Mouse (Mus musculus) MEL (cell line): ENCODE measurements around the gene Fjx1. TPM values are rescaled to one million over a fixed set of nuclear protein-coding genes. Genes with fewer than 3 reads are reported as not detected.

ENCODE experiments used
- DNase-seq: peaks from one replicate; pipeline ENCODE4 v3.0.0; 2011; ENCODE audit warnings: low read depth, low spot score
- H3K27ac ChIP-seq: 2 replicates; pipeline ENCODE4 v1.5.1; 2012; ENCODE audit warnings: low read depth, mild to moderate bottlenecking, control low read depth, low read length, moderate library complexity; ENCODE audit not compliant: control insufficient read depth
- H3K27me3 ChIP-seq, 2 experiments: fragments of 150-350 bp in 1 of 2; sonication (generic) in 1 of 2; 2 replicates each; pipeline ENCODE4 v1.6.1; 2012; ENCODE audit warnings: low read length in 2 of 2, mild to moderate bottlenecking in 2 of 2, improper control_type of control experiment in 1 of 2, moderate library complexity in 1 of 2; ENCODE audit not compliant: insufficient read depth in 2 of 2, control insufficient read depth in 1 of 2
- H3K36me3 ChIP-seq, 2 experiments: 2 replicates each; pipeline ENCODE4 v1.6.1; 2012 to 2014; ENCODE audit warnings: low read length in 2 of 2, improper control_type of control experiment in 1 of 2, inconsistent platforms in 1 of 2, mild to moderate bottlenecking in 1 of 2; ENCODE audit not compliant: insufficient read depth in 2 of 2, control insufficient read depth in 1 of 2
- H3K4me1 ChIP-seq, 2 experiments: fragments of 150-350 bp in 1 of 2; sonication (generic) in 1 of 2; 2 replicates each; pipeline ENCODE4 v1.6.1; 2012; ENCODE audit warnings: low read length in 2 of 2, improper control_type of control experiment in 1 of 2, mild to moderate bottlenecking in 1 of 2; ENCODE audit not compliant: insufficient read depth in 2 of 2, control insufficient read depth in 1 of 2
- H3K4me3 ChIP-seq, 2 experiments: fragments of 150-350 bp in 1 of 2; sonication (generic) in 1 of 2; 2 replicates each; pipeline ENCODE4 v1.5.1; 2012; ENCODE audit warnings: low read depth in 2 of 2, low read length in 2 of 2, mild to moderate bottlenecking in 2 of 2, moderate library complexity in 2 of 2, control low read depth in 1 of 2, improper control_type of control experiment in 1 of 2; ENCODE audit not compliant: control insufficient read depth in 1 of 2, insufficient read depth in 1 of 2
- H3K79me2 ChIP-seq: 2 replicates; pipeline ENCODE4 v1.6.1; 2012; ENCODE audit warnings: mild to moderate bottlenecking, low read length, moderate library complexity; ENCODE audit not compliant: control insufficient read depth, poor library complexity, insufficient read depth
- H3K9ac ChIP-seq: 2 replicates; pipeline ENCODE4 v1.6.1; 2012; ENCODE audit warnings: low read depth, mild to moderate bottlenecking, control low read depth, low read length, moderate library complexity; ENCODE audit not compliant: control insufficient read depth, poor library complexity, severe bottlenecking
- H3K9me3 ChIP-seq: fragments of 150-350 bp; sonication (generic); replicated peaks from 2 replicates; pipeline ENCODE4 v1.6.1; 2012; ENCODE audit warnings: mild to moderate bottlenecking, low read length, improper control_type of control experiment, moderate library complexity; ENCODE audit not compliant: insufficient read depth
- BHLHE40 ChIP-seq: IDR thresholded peaks from 2 replicates; pipeline ENCODE4 v1.6.1; 2012; ENCODE audit warnings: low read depth, mild to moderate bottlenecking, inconsistent platforms, low read length, improper control_type of control experiment, borderline replicate concordance
- CHD1 ChIP-seq: IDR thresholded peaks from 2 replicates; pipeline ENCODE4 v1.6.1; 2012; ENCODE audit warnings: low read depth, mild to moderate bottlenecking, inconsistent platforms, low read length, improper control_type of control experiment
- CTCF ChIP-seq, 3 experiments: IDR thresholded peaks in 2 of 3; conservative IDR thresholded peaks in 1 of 3; 2 replicates each; pipeline ENCODE4 v1.5.1; 2011 to 2012; ENCODE audit warnings: low read length in 3 of 3, low read depth in 2 of 3, mild to moderate bottlenecking in 2 of 3, improper control_type of control experiment in 1 of 3, inconsistent platforms in 1 of 3, mixed read lengths in 1 of 3, moderate library complexity in 1 of 3; ENCODE audit not compliant: control insufficient read depth in 1 of 3, insufficient read depth in 1 of 3, poor library complexity in 1 of 3, severe bottlenecking in 1 of 3
- E2F4 ChIP-seq: IDR thresholded peaks from 2 replicates; pipeline ENCODE4 v1.6.1; 2011; ENCODE audit warnings: low read depth, low read length, improper control_type of control experiment, borderline replicate concordance
- ELF1 ChIP-seq: IDR thresholded peaks from 2 replicates; pipeline ENCODE4 v1.6.1; 2014; ENCODE audit warnings: low read depth, mild to moderate bottlenecking, inconsistent platforms, low read length, improper control_type of control experiment, moderate library complexity
- EP300 ChIP-seq, 2 experiments: IDR thresholded peaks; 2 replicates each; pipeline ENCODE4 v1.6.1; 2011; ENCODE audit warnings: improper control_type of control experiment in 2 of 2, low read length in 2 of 2, low read depth in 1 of 2, mild to moderate bottlenecking in 1 of 2
- GABPA ChIP-seq: IDR thresholded peaks from 2 replicates; pipeline ENCODE4 v1.6.1; 2012; ENCODE audit warnings: low read depth, mild to moderate bottlenecking, inconsistent platforms, low read length, improper control_type of control experiment, moderate library complexity
- HCFC1 ChIP-seq: IDR thresholded peaks from 2 replicates; pipeline ENCODE4 v1.6.1; 2012; ENCODE audit warnings: low read depth, mild to moderate bottlenecking, inconsistent platforms, low read length, improper control_type of control experiment, moderate library complexity
- MAFK ChIP-seq: IDR thresholded peaks from 2 replicates; pipeline ENCODE4 v1.6.1; 2011; ENCODE audit warnings: low read depth, mild to moderate bottlenecking, low read length, improper control_type of control experiment, borderline replicate concordance
- MAZ ChIP-seq: IDR thresholded peaks from 2 replicates; pipeline ENCODE4 v1.6.1; 2012; ENCODE audit warnings: low read depth, mild to moderate bottlenecking, inconsistent platforms, low read length, improper control_type of control experiment
- MEF2A ChIP-seq: IDR thresholded peaks from 2 replicates; pipeline ENCODE4 v1.6.1; 2014; ENCODE audit warnings: low read depth, mild to moderate bottlenecking, inconsistent platforms, low read length, improper control_type of control experiment; ENCODE audit not compliant: poor library complexity, insufficient replicate concordance, severe bottlenecking; ENCODE audit errors: extremely low read depth
- MXI1 ChIP-seq: IDR thresholded peaks from 2 replicates; pipeline ENCODE4 v1.6.1; 2011; ENCODE audit warnings: mild to moderate bottlenecking, low read depth, low read length, improper control_type of control experiment
- MYB ChIP-seq: IDR thresholded peaks from 2 replicates; pipeline ENCODE4 v1.6.1; 2011; ENCODE audit warnings: mild to moderate bottlenecking, low read depth, low read length, improper control_type of control experiment
- MYC ChIP-seq: IDR thresholded peaks from 2 replicates; pipeline ENCODE4 v1.6.1; 2011; ENCODE audit warnings: low read depth, mild to moderate bottlenecking, low read length, improper control_type of control experiment, moderate library complexity
- NRF1 ChIP-seq: IDR thresholded peaks from 2 replicates; pipeline ENCODE4 v1.6.1; 2014; ENCODE audit warnings: low read depth, mild to moderate bottlenecking, inconsistent platforms, low read length, improper control_type of control experiment, moderate library complexity; ENCODE audit not compliant: poor library complexity, insufficient read depth, severe bottlenecking
- POLR2A ChIP-seq, 2 experiments: IDR thresholded peaks; 2 replicates each; pipeline ENCODE4 v1.6.1; 2011 to 2012; ENCODE audit warnings: low read length in 2 of 2, mild to moderate bottlenecking in 2 of 2, control low read depth in 1 of 2, improper control_type of control experiment in 1 of 2, low read depth in 1 of 2, moderate library complexity in 1 of 2; ENCODE audit not compliant: control insufficient read depth in 1 of 2, insufficient read depth in 1 of 2, poor library complexity in 1 of 2
- POLR2AphosphoS2 ChIP-seq: IDR thresholded peaks from 2 replicates; pipeline ENCODE4 v1.6.1; 2011; ENCODE audit warnings: low read length, improper control_type of control experiment
- RAD21 ChIP-seq: IDR thresholded peaks from 2 replicates; pipeline ENCODE4 v1.6.1; 2011; ENCODE audit warnings: mild to moderate bottlenecking, low read depth, low read length, improper control_type of control experiment
- RCOR1 ChIP-seq: IDR thresholded peaks from 2 replicates; pipeline ENCODE4 v1.6.1; 2012; ENCODE audit warnings: low read depth, mild to moderate bottlenecking, inconsistent platforms, low read length, improper control_type of control experiment
- SIN3A ChIP-seq: IDR thresholded peaks from 2 replicates; pipeline ENCODE4 v1.6.1; 2012; ENCODE audit warnings: low read length, improper control_type of control experiment, inconsistent platforms
- SMC3 ChIP-seq: IDR thresholded peaks from 2 replicates; pipeline ENCODE4 v1.6.1; 2011; ENCODE audit warnings: low read depth, low read length, improper control_type of control experiment
- TAL1 ChIP-seq: IDR thresholded peaks from 2 replicates; pipeline ENCODE4 v1.6.1; 2012; ENCODE audit warnings: mild to moderate bottlenecking, inconsistent platforms, low read length, moderate library complexity, mixed read lengths
- TBP ChIP-seq: IDR thresholded peaks from 2 replicates; pipeline ENCODE4 v1.8.0; 2011; ENCODE audit warnings: low read depth, low read length, improper control_type of control experiment
- TCF12 ChIP-seq: IDR thresholded peaks from 2 replicates; pipeline ENCODE4 v1.6.1; 2014; ENCODE audit warnings: low read depth, mild to moderate bottlenecking, inconsistent platforms, low read length, improper control_type of control experiment, moderate library complexity
- UBTF ChIP-seq: IDR thresholded peaks from 2 replicates; pipeline ENCODE4 v1.6.1; 2012; ENCODE audit warnings: low read depth, mild to moderate bottlenecking, inconsistent platforms, low read length, improper control_type of control experiment, moderate library complexity, borderline replicate concordance; ENCODE audit not compliant: insufficient read depth
- ZKSCAN1 ChIP-seq: IDR thresholded peaks from 2 replicates; pipeline ENCODE4 v1.6.1; 2012; ENCODE audit warnings: low read depth, mild to moderate bottlenecking, inconsistent platforms, low read length, improper control_type of control experiment, moderate library complexity
- ZMIZ1 ChIP-seq: IDR thresholded peaks from 2 replicates; pipeline ENCODE4 v1.6.1; 2012; ENCODE audit warnings: low read depth, mild to moderate bottlenecking, inconsistent platforms, low read length, improper control_type of control experiment, moderate library complexity
- ZNF384 ChIP-seq: IDR thresholded peaks from 2 replicates; pipeline ENCODE4 v1.6.1; 2012; ENCODE audit warnings: low read depth, mild to moderate bottlenecking, inconsistent platforms, low read length, improper control_type of control experiment
- polyA plus RNA-seq, 2 experiments: library from polyadenylated mRNA; stranded (reverse) in 1 of 2; unstranded in 1 of 2; fragments of >175 nt in 1 of 2; fragments of >200 nt in 1 of 2; gene quantifications; 2 replicates each; pipeline versions ENCODE4 v1.2.1 to v1.2.4; 2012; ENCODE audit warnings: low replicate concordance in 2 of 2, low read depth in 1 of 2; ENCODE audit not compliant: insufficient read length in 2 of 2, insufficient read depth in 1 of 2, missing spikeins in 1 of 2
- total RNA-seq: library from RNA; depleted of rRNA; stranded (reverse); fragments of 300-350 nt; gene quantifications from 2 replicates; pipeline ENCODE4 v1.2.3, GENCODE M21; 2012

Gene Fjx1
- total and polyA plus RNA-seq, 3 experiments, result not detected

DNA sequence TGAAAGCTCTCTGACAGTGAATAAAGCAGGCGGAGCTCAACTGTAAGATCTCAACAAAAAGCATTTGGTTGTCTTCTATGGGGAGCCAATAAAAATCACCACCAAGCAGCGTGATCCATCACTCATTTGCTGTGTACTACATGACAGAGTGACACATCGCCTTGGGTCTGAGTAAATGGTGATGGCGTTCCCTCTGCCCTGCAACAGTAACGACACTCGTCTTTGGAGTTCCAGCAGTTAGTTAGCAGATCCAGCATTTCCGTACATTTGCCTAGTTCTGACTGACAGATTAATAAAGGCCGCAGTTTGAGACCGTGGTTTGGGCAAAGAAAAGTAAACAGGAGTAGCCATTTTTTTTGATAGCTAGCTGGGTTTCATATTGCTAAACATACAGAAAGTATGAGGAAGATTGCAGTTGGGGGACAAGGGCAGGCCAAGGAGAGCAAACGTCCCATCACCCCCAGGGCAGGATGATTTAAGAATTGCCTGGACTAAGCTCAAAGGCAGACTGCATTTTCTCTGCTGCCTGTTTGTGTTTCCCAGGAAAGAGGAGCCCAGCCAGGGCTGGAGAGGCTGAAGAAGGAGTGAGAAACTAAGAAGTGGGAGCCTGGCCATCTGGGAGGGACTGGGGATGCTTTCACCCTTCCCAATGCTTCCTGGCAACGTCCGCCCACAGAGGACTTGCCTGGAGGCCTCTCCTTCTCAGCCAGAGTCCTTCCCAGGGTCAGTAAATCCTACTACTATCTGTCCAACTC lies 11.5 kb upstream of the Fjx1 start:
- Histone ChIP-seq H3K27ac (no peak overlapping the region), H3K4me1 (no peaks in the 10 kb centered on the region), H3K27me3 (peaks cover 0 to 13% of the 10 kb centered on the region in 2 experiments; a peak in 3 of 4 replicates), H3K9ac (no peak overlapping the region), H3K36me3 (no peaks in the 10 kb centered on the region), H3K9me3 (no peaks in the 10 kb centered on the region), H3K79me2 (no peaks in the 10 kb centered on the region), H3K4me3 (no peak overlapping the region)
- TF ChIP-seq NRF1, result no peak
- no peak for TF ChIP-seq TCF12
- TF ChIP-seq MEF2A, result no peak
- no peak for TF ChIP-seq CHD1
- TF ChIP-seq CTCF (IDR thresholded peaks at IDR 0.05 in 2 of 3, conservative IDR thresholded peaks at IDR 0.05 in 1 of 3; ENCODE audit: control insufficient read depth in 1 of 3, insufficient read depth in 1 of 3, low read depth in 2 of 3, low read length in 3 of 3, poor library complexity in 1 of 3, severe bottlenecking in 1 of 3), result no peak
- TF ChIP-seq UBTF, result no peak
- no peak for TF ChIP-seq MAZ
- TF ChIP-seq MYB, result no peak
- TF ChIP-seq MXI1, result no peak
- no peak for TF ChIP-seq MYC
- TF ChIP-seq ZKSCAN1, result no peak
- no peak for TF ChIP-seq TAL1
- no peak for TF ChIP-seq POLR2AphosphoS2
- TF ChIP-seq EP300 (IDR thresholded peaks at IDR 0.05; ENCODE audit: low read depth in 1 of 2, low read length in 2 of 2), result no peak
- no peak for TF ChIP-seq ELF1
- TF ChIP-seq BHLHE40, result no peak
- no peak for TF ChIP-seq RCOR1
- no peak for DNase-seq

DNA sequence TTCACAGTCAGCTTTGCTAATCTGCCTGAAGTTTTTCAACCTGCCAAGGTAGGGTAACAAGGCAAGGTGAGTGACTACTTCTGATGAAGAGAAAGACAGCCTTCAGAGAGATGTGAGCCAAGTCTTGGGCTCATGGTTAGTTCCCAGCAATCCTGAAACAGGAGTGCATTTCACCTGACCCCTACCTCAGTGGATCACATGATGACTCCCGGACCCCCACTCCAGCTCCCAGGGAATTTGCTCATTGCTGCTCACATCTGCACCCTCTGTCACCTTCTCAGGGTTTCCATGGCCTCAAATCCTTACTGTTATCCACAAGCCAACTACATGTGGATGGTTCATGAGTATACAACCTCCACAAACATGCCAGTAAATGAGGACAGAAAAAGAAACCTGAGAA lies 9.2 kb upstream of the Fjx1 start:
- Histone ChIP-seq H3K79me2 (no peaks in the 10 kb centered on the region), H3K27me3 (peaks cover 0 to 10% of the 10 kb centered on the region in 2 experiments; a peak in 3 of 4 replicates), H3K9ac (no peak overlapping the region), H3K36me3 (no peaks in the 10 kb centered on the region), H3K4me3 (no peak overlapping the region), H3K9me3 (no peaks in the 10 kb centered on the region), H3K27ac (no peak overlapping the region), H3K4me1 (no peaks in the 10 kb centered on the region)
- TF ChIP-seq ZMIZ1, result no peak
- no peak for TF ChIP-seq NRF1
- TF ChIP-seq MAFK, result no peak
- TF ChIP-seq SMC3, result no peak
- TF ChIP-seq E2F4, result no peak
- no peak for TF ChIP-seq BHLHE40
- no peak for TF ChIP-seq MEF2A
- no peak for TF ChIP-seq MXI1
- no peak for TF ChIP-seq EP300 (IDR thresholded peaks at IDR 0.05; ENCODE audit: low read depth in 1 of 2, low read length in 2 of 2)
- no peak for TF ChIP-seq RAD21
- no peak for TF ChIP-seq GABPA
- no peak for TF ChIP-seq ZNF384
- TF ChIP-seq SIN3A, result no peak
- TF ChIP-seq MAZ, result no peak
- no peak for TF ChIP-seq POLR2A (IDR thresholded peaks at IDR 0.05; ENCODE audit: control insufficient read depth in 1 of 2, insufficient read depth in 1 of 2, low read depth in 1 of 2, low read length in 2 of 2, poor library complexity in 1 of 2)
- no peak for TF ChIP-seq HCFC1
- no peak for TF ChIP-seq TAL1
- no peak for TF ChIP-seq MYB
- no peak for TF ChIP-seq TBP
- no peak for DNase-seq
